Comparison of ENCODE assay signal across 11 mouse cellular contexts in genomic region chr11:70657573-70657972, GRCm38 (mm10). TPM values are rescaled to one million over a fixed set of nuclear protein-coding genes. Genes with fewer than 3 reads are reported as not detected.
DNase-seq lines count a peak whose midpoint lies in the region; ATAC-seq and TF ChIP-seq lines count a peak whose summit lies in the region.
"Had no signal": no experiment of that assay in that cellular context is flagged by ENCODE, and none has a peak within 500 bp of the region (broad histone marks: within the 10 kb centered on the region; RNA-seq: fewer than 3 reads in every experiment).

No protein-coding gene starts in this region.

- no peak for ATAC-seq in intestine, embryonic 14.5 days (replicated peaks; ENCODE audit: low FRiP score, low TSS enrichment, low read depth)
- no peak for ATAC-seq in intestine, embryonic 16.5 days
- ATAC-seq: inflammation-experienced regulatory T-cells, adult 6 months had no signal

- peaks cover 25% of the 10 kb centered on the region for H3K4me1 ChIP-seq in intestine, embryonic 14.5 days (replicated peaks; ENCODE audit: control insufficient read depth, insufficient read depth, low read length)
- peaks cover 34% of the 10 kb centered on the region for H3K4me1 ChIP-seq in intestine, embryonic 16.5 days (ENCODE audit: control insufficient read depth, insufficient read depth, low read length)
- peaks cover 31% of the 10 kb centered on the region for H3K4me1 ChIP-seq in thymus, adult 2 months (replicated peaks; ENCODE audit: control insufficient read depth, insufficient read depth, low read length)

- DNase-seq in adrenal gland, adult (ENCODE audit: inconsistent age in 2 of 2, low spot score in 1 of 2) = peak; percentile 16 to 52
- DNase-seq in adrenal gland, postnatal 10 days = no peak
- no peak for DNase-seq in intestine, embryonic 14.5 days (ENCODE audit: low spot score)
- peak; percentile 24 for DNase-seq in thymus, adult 2 months
- DNase-seq in thymus, postnatal 14 days = no peak
- no peak for DNase-seq in Muller cell, postnatal 12 days (ENCODE audit: inconsistent ontology term)
- DNase-seq: layer of hippocampus, postnatal 36 days; lung, postnatal 10 days had no signal

- peak overlapping the region; percentile 4 for H3ac ChIP-seq in myocyte (ENCODE audit: control insufficient read depth, insufficient read length)

- no peaks in the 10 kb centered on the region for H3K9me3 ChIP-seq in intestine, embryonic 14.5 days (ENCODE audit: control insufficient read depth, low read length)
- H3K9me3 ChIP-seq in intestine, embryonic 16.5 days (ENCODE audit: control insufficient read depth, low read length) = no peaks in the 10 kb centered on the region

- H3K4me3 ChIP-seq in intestine, embryonic 14.5 days (ENCODE audit: low read depth, low read length) = no peak overlapping the region
- no peak overlapping the region for H3K4me3 ChIP-seq in intestine, embryonic 16.5 days (ENCODE audit: low read length)
- H3K4me3 ChIP-seq in thymus, adult 2 months (ENCODE audit: control insufficient read depth, insufficient read depth, low read length) = no peak overlapping the region
- peak overlapping the region; percentile 94 for H3K4me3 ChIP-seq in myocyte

- TF ChIP-seq POLR2A in thymus, adult 2 months (IDR thresholded peaks at IDR 0.05; ENCODE audit: control insufficient read depth, extremely low read depth, insufficient read depth, low read length, poor library complexity) = no peak
- no peak for TF ChIP-seq POLR2A in myocyte (IDR thresholded peaks at IDR 0.05; ENCODE audit: insufficient read length, low read depth)

- WGBS in intestine, embryonic 14.5 days = 45% methylated on average over 6 of the region's 6 CpGs
- WGBS in intestine, embryonic 16.5 days = 35% methylated on average over 6 of the region's 6 CpGs
- 56% methylated on average over 6 of the region's 6 CpGs for WGBS in thymus, adult 2 months

- no peak overlapping the region for H3K9ac ChIP-seq in intestine, embryonic 14.5 days (ENCODE audit: low read length)
- H3K9ac ChIP-seq in intestine, embryonic 16.5 days (ENCODE audit: low read depth, low read length) = no peak overlapping the region

- H3K36me3 ChIP-seq in intestine, embryonic 14.5 days (ENCODE audit: control insufficient read depth, insufficient read depth, low read length) = peaks cover 18% of the 10 kb centered on the region
- H3K36me3 ChIP-seq in intestine, embryonic 16.5 days (ENCODE audit: control insufficient read depth, insufficient read depth, low read length) = peaks cover under 1% of the 10 kb centered on the region; the same call in 1 of the 2 replicates
- H3K36me3 ChIP-seq in thymus, adult 2 months (ENCODE audit: control insufficient read depth, insufficient read depth, low read length) = peaks cover 13% of the 10 kb centered on the region
- peaks cover 23% of the 10 kb centered on the region for H3K36me3 ChIP-seq in myocyte (ENCODE audit: control insufficient read depth, insufficient read depth)

- peaks cover 57% of the 10 kb centered on the region for H3K79me2 ChIP-seq in myocyte (ENCODE audit: control insufficient read depth, insufficient read depth)

- TF ChIP-seq CTCF in thymus, adult 2 months (IDR thresholded peaks at IDR 0.05; ENCODE audit: borderline replicate concordance, control insufficient read depth, extremely low read depth, insufficient read depth, low read length, poor library complexity) = no peak

- H3K27me3 ChIP-seq in intestine, embryonic 14.5 days (replicated peaks; ENCODE audit: control insufficient read depth, insufficient read depth, low read length) = no peaks in the 10 kb centered on the region
- no peaks in the 10 kb centered on the region for H3K27me3 ChIP-seq in intestine, embryonic 16.5 days (replicated peaks; ENCODE audit: control insufficient read depth, insufficient read depth, low read length)
- H3K27me3 ChIP-seq in thymus, adult 2 months (ENCODE audit: control insufficient read depth, insufficient read depth, low read length) = no peaks in the 10 kb centered on the region
- no peaks in the 10 kb centered on the region for H3K27me3 ChIP-seq in myocyte (ENCODE audit: control insufficient read depth, insufficient read depth, insufficient read length)

- H3K27ac ChIP-seq in intestine, embryonic 14.5 days (ENCODE audit: low read depth) = 0 out of 2 replicates have a peak overlapping the region, but pooled peaks have one; percentile 98
- H3K27ac ChIP-seq in intestine, embryonic 16.5 days (ENCODE audit: low read length) = no peak overlapping the region
- H3K27ac ChIP-seq in thymus, adult 2 months (ENCODE audit: control insufficient read depth, insufficient read depth, low read length) = peak overlapping the region; percentile 20; the same call in 1 of the 2 replicates

- peak overlapping the region; percentile 98 for H3K4me2 ChIP-seq in intestine, embryonic 14.5 days (ENCODE audit: low read length)
- no peak overlapping the region for H3K4me2 ChIP-seq in intestine, embryonic 16.5 days (ENCODE audit: low read depth, low read length)
- peak overlapping the region; percentile 97 for H3K4me2 ChIP-seq in myocyte (ENCODE audit: low read depth)

TF ChIP-seq in myocyte, 11 proteins besides CTCF, POLR2A, EP300 and RAD21:
- TF ChIP-seq MYOG (IDR thresholded peaks at IDR 0.05; ENCODE audit: control insufficient read depth in 1 of 3, insufficient read depth in 1 of 3, insufficient read length in 2 of 3, low read depth in 2 of 3) (peak in 1 of 3 experiments; percentile 40), SRF (IDR thresholded peaks at IDR 0.05; ENCODE audit: control insufficient read depth, insufficient read length, low read depth) (no peak), TCF12 (IDR thresholded peaks at IDR 0.05; ENCODE audit: insufficient read depth, poor library complexity, severe bottlenecking) (peak; percentile 45), POLR2AphosphoS2 (IDR thresholded peaks at IDR 0.05; ENCODE audit: insufficient read length, low read depth) (no peak), USF1 (IDR thresholded peaks at IDR 0.05; ENCODE audit: low read depth) (no peak), E2F4 (IDR thresholded peaks at IDR 0.05; ENCODE audit: insufficient read depth) (no peak), REST (IDR thresholded peaks at IDR 0.05; ENCODE audit: insufficient read depth, insufficient read length) (no peak), MAX (IDR thresholded peaks at IDR 0.05; ENCODE audit: low read depth) (no peak), MYOD1 (IDR thresholded peaks at IDR 0.05; ENCODE audit: control insufficient read depth in 1 of 3, insufficient read length in 2 of 3, low read depth in 2 of 3) (peak in 1 of 3 experiments; percentile 9)

RNA-seq across cellular contexts. Expression of gene Eno3, which starts 0.6 kb away (rescaled TPM):
- 100 to 1,000 TPM in 1 of 2 experiments, 10 to 100 TPM in 1; 89.5 to 224 TPM for total RNA-seq in adrenal gland, postnatal 10 days (2021)
- polyA plus RNA-seq in intestine, embryonic 14.5 days (2014; fragmentation: Nextera tagmentation; extraction: Ambion mirVana) = 13.5 and 16.3 TPM in 2 replicates
- polyA plus RNA-seq in intestine, embryonic 16.5 days (2015; fragmentation: Nextera tagmentation; extraction: Ambion mirVana) = 12.8 and 13.5 TPM in 2 replicates
- 25.3 and 75.8 TPM in 2 replicates for polyA plus RNA-seq in thymus, adult 2 months (2012; rRNA removed)
- polyA plus RNA-seq in myocyte (2012; fragmentation: generic; extraction: Trizol) = 1,792 TPM

RNA-seq across cellular contexts. Expression of gene Pfn1, which starts 3.1 kb away (rescaled TPM):
- total RNA-seq in adrenal gland, postnatal 10 days (2021) = 100 to 1,000 TPM; 677 to 708 TPM
- 2,271 and 2,344 TPM in 2 replicates for polyA plus RNA-seq in intestine, embryonic 14.5 days (2014; fragmentation: Nextera tagmentation; extraction: Ambion mirVana)
- 2,307 and 2,326 TPM in 2 replicates for polyA plus RNA-seq in intestine, embryonic 16.5 days (2015; fragmentation: Nextera tagmentation; extraction: Ambion mirVana)
- 3,213 and 4,498 TPM in 2 replicates for polyA plus RNA-seq in thymus, adult 2 months (2012; rRNA removed)
- polyA plus RNA-seq in myocyte (2012; fragmentation: generic; extraction: Trizol) = 2,636 TPM

RNA-seq across cellular contexts. Expression of gene Slc25a11, which starts 10.3 kb away (rescaled TPM):
- 100 to 1,000 TPM; 180 to 220 TPM for total RNA-seq in adrenal gland, postnatal 10 days (2021)
- polyA plus RNA-seq in intestine, embryonic 14.5 days (2014; fragmentation: Nextera tagmentation; extraction: Ambion mirVana) = 155 and 158 TPM in 2 replicates
- 215 and 216 TPM in 2 replicates for polyA plus RNA-seq in intestine, embryonic 16.5 days (2015; fragmentation: Nextera tagmentation; extraction: Ambion mirVana)
- 132 and 162 TPM in 2 replicates for polyA plus RNA-seq in thymus, adult 2 months (2012; rRNA removed)
- 165 TPM for polyA plus RNA-seq in myocyte (2012; fragmentation: generic; extraction: Trizol)

RNA-seq across cellular contexts. Expression of gene Rnf167, which starts 10.5 kb away (rescaled TPM):
- 10 to 100 TPM; 73.9 to 86.6 TPM for total RNA-seq in adrenal gland, postnatal 10 days (2021)
- 101 and 115 TPM in 2 replicates for polyA plus RNA-seq in intestine, embryonic 14.5 days (2014; fragmentation: Nextera tagmentation; extraction: Ambion mirVana)
- 121 and 123 TPM in 2 replicates for polyA plus RNA-seq in intestine, embryonic 16.5 days (2015; fragmentation: Nextera tagmentation; extraction: Ambion mirVana)
- 285 and 346 TPM in 2 replicates for polyA plus RNA-seq in thymus, adult 2 months (2012; rRNA removed)
- polyA plus RNA-seq in myocyte (2012; fragmentation: generic; extraction: Trizol) = 16.7 TPM

RNA-seq across cellular contexts. Expression of gene Spag7, which starts 11.6 kb away (rescaled TPM):
- total RNA-seq in adrenal gland, postnatal 10 days (2021) = 10 to 100 TPM; 66.5 to 72.6 TPM
- polyA plus RNA-seq in intestine, embryonic 14.5 days (2014; fragmentation: Nextera tagmentation; extraction: Ambion mirVana) = 140 and 154 TPM in 2 replicates
- 132 and 159 TPM in 2 replicates for polyA plus RNA-seq in intestine, embryonic 16.5 days (2015; fragmentation: Nextera tagmentation; extraction: Ambion mirVana)
- polyA plus RNA-seq in thymus, adult 2 months (2012; rRNA removed) = 27.5 and 32.2 TPM in 2 replicates
- 52.4 TPM for polyA plus RNA-seq in myocyte (2012; fragmentation: generic; extraction: Trizol)

Comparison
In these comparisons a context has a peak if more than half of its experiments do, and no peak if none do; other contexts are left out.
1. DNase-seq: peak in adrenal gland, adult (2 of 2) and thymus, adult 2 months (single experiment); none in adrenal gland, postnatal 10 days (single experiment), intestine, embryonic 14.5 days (single experiment), thymus, postnatal 14 days (single experiment) and Muller cell, postnatal 12 days (single experiment).
2. RNA of gene Eno3, which starts 0.6 kb away (polyA plus RNA-seq): 1,792 TPM in myocyte (single experiment); 25.3 to 75.8 TPM in thymus, adult 2 months, 13.5 to 16.3 TPM in intestine, embryonic 14.5 days and 12.8 to 13.5 TPM in intestine, embryonic 16.5 days; every median in the first group is over 10 times any median in the second.